Mouse (Mus musculus) liver, embryonic 13.5 days (tissue): ENCODE data around the gene Fhad1. TPM values are rescaled to one million over a fixed set of nuclear protein-coding genes. Genes with fewer than 3 reads are reported as not detected.

ENCODE experiments used
- ATAC-seq: fragments of 200-750 bp; cut with Nextera tagmentation; 2 replicates; pipeline ENCODE4 v1.8.0; 2017; ENCODE audit warnings: low read depth, mild to moderate bottlenecking, moderate number of reproducible peaks, moderate library complexity
- DNase-seq: peaks from one replicate; pipeline ENCODE4 v3.0.0; 2022
- H3K27ac ChIP-seq: fragments of 300-500 bp; sonication (generic); 2 replicates; pipeline ENCODE4 v1.5.1; 2015; ENCODE audit warnings: moderate library complexity, mild to moderate bottlenecking, inconsistent platforms
- H3K27me3 ChIP-seq: fragments of 300-500 bp; sonication (generic); 2 replicates; pipeline ENCODE4 v1.6.1; 2015; ENCODE audit warnings: mild to moderate bottlenecking, inconsistent platforms
- H3K36me3 ChIP-seq: fragments of 300-500 bp; sonication (generic); 2 replicates; pipeline ENCODE4 v1.6.1; 2015; ENCODE audit warnings: mild to moderate bottlenecking, inconsistent platforms
- H3K4me1 ChIP-seq: fragments of 300-500 bp; sonication (generic); replicated peaks from 2 replicates; pipeline ENCODE4 v1.6.1; 2015; ENCODE audit warnings: inconsistent platforms
- H3K4me2 ChIP-seq: fragments of 300-500 bp; sonication (generic); 2 replicates; pipeline ENCODE4 v1.6.1; 2015; ENCODE audit warnings: inconsistent platforms, mild to moderate bottlenecking, moderate library complexity
- H3K4me3 ChIP-seq: fragments of 300-500 bp; sonication (generic); replicated peaks from 2 replicates; pipeline ENCODE4 v1.5.1; 2015; ENCODE audit warnings: mild to moderate bottlenecking, inconsistent platforms
- H3K9ac ChIP-seq: fragments of 300-500 bp; sonication (generic); 2 replicates; pipeline ENCODE4 v1.6.1; 2015; ENCODE audit warnings: mild to moderate bottlenecking, inconsistent platforms
- H3K9me3 ChIP-seq: fragments of 300-500 bp; sonication (generic); replicated peaks from 2 replicates; pipeline ENCODE4 v1.6.1; 2016; ENCODE audit warnings: inconsistent platforms
- WGBS: fragments of 180-500 bp; shearing (Covaris S2); methylation state at CpG from one replicate; pipeline ENCODE4 v1.1.7; 2015; ENCODE audit not compliant: insufficient replicate concordance; 5-methylcytosine and 5-hydroxymethylcytosine counted together
- polyA plus RNA-seq: library from polyadenylated mRNA; unstranded; fragments of >200 nt; fragmentation: Nextera tagmentation; extraction: Ambion mirVana; gene quantifications from 2 replicates; pipeline ENCODE4 v1.2.1, GENCODE M21; 2015

The Fhad1 gene
- polyA plus RNA-seq, result 0.32 and 0.41 TPM in 2 replicates

DNA sequence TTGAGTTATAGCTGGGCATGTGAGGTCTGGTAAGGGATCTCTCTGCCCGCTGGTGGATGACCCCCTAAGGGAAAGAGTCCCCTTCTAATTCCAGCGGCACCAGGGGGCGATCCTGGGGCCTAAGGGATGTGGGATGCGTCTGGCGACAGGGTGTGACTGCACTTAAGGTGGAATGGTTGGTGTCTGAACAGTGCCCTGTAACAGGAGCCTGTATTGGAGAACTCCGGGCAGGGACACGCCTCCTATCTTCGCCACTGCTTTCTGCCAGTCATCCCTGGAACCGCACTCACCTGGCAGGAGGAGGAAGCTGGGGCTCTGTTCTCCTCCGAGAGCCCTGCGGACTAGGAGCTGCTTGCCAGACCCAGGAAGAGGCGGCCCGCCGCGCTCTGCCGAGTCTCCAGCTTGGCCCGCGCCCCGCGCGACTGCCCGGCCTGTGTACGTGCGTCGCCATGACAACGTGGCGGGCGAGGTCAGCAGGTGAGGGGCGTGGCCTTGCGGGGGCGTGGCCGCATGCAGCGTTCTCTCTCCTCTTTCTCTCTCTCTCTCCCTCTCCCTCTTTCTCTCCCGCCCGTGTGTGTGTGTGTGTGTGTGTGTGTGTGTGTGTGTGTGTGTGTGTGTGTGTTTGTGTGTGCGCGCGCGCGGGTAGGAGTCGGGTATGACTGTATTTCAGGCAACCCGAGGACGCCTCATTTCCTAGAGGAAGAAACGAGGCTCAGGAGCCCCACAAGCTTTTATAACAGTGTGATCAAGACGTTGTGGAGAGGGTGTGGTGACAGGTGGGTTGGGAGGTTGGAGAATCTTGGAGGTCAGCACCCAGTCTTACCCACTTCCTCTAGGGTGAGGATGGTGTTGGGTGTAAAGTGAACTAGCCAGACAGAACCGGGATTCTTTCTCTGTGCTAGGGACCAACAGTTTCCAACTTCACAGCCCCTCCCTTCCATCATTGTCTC is at the start of gene Fhad1:
Gene Fhad1, minus strand, starts transcription at position 424 of the 950 bp plus-strand sequence.
- peak; percentile 72 for DNase-seq
- Histone ChIP-seq H3K4me3 (peak within 1 kb of the TSS; percentile 45), H3K9ac (peak within 1 kb of the TSS; percentile 32; the same call in 1 of the 2 replicates), H3K9me3 (no peaks in the 10 kb centered on the region), H3K27me3 (peaks cover 73% of the 10 kb centered on the region), H3K4me1 (peaks cover 54% of the 10 kb centered on the region), H3K36me3 (no peaks in the 10 kb centered on the region), H3K27ac (no peak within 1 kb of the TSS), H3K4me2 (peak within 1 kb of the TSS; percentile 63)
- peak; percentile 50 for ATAC-seq
- 3% methylated on average over 46 of the region's 46 CpGs for WGBS

DNA sequence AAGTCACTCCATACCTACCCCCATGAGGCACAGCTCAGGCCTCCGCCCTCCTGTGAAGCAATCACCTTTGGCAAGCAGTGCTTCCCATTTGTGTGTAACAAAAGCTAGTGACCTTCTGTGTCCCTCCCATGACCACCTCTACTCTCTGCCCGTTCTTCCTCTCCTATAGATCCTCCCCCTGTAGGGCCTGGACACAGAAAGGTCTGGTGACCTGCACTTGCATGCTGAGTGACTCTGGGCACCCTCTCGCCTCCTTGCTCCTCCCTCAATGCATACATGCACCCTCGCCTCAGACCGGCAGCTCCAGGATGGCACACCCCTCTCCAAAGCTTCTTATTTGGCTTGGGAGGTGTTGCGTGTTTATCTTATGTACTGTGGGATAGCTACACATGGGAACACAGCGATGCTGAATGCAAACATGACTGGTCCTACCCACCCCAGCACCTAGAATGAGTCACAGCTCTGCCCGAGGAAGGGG is 48.2 kb upstream of the Fhad1 start:
- H3K4me1 ChIP-seq, result peaks cover 55% of the 10 kb centered on the region
- H3K9me3 ChIP-seq, result no peaks in the 10 kb centered on the region
- no peaks in the 10 kb centered on the region for H3K36me3 ChIP-seq
- peak; percentile 55 for ATAC-seq
- peak overlapping the region; percentile 56 for H3K27ac ChIP-seq
- no peak for DNase-seq
- H3K27me3 ChIP-seq, result peaks cover 11% of the 10 kb centered on the region; the same call in 1 of the 2 replicates
- H3K4me3 ChIP-seq, result no peak overlapping the region
- 66% methylated on average over 8 of the region's 8 CpGs for WGBS
- no peak overlapping the region for H3K9ac ChIP-seq
- no peak overlapping the region for H3K4me2 ChIP-seq

DNA sequence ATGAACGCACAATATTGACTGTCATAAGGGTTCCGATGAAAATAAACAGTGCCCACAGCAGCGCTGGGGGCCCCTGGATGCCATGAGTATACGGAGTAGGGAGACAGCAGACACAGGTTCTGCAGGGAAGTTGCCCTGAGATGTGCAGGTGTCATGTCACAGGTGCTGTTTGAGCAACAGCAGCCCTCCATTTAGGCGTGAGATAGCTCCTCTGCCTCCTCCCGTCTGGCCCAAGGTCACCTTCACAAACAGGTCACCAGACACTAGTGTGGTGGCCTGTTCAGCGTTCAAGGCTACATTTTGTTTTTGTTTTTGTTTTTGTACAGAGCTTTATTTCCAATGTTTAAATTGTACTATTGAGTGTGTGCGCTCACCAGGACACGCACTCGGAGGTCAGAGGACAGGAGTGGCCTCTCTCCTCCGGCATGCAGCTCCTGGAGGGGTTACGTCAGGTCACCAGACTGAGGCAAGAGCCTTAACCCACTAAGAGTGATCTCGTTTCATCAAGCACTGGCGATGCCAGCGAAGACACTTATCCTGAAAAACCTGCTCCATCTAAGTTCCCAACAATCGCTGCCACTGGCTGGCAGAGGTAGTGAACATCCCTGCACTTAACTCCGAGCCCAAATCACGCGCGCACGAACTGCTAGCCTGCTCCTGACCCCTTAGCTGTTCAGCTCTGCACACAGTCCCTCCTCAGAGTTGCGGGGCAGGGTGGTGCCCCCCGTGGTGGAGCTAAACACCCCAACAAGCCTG is 46.8 kb upstream of the Fhad1 start:
- H3K4me2 ChIP-seq, result no peak overlapping the region
- H3K4me3 ChIP-seq, result no peak overlapping the region
- WGBS, result 70% methylated on average over 23 of the region's 23 CpGs
- H3K27ac ChIP-seq, result no peak overlapping the region
- peaks cover 58% of the 10 kb centered on the region for H3K4me1 ChIP-seq
- peaks cover 8% of the 10 kb centered on the region; the same call in 1 of the 2 replicates for H3K27me3 ChIP-seq
- H3K9me3 ChIP-seq, result no peaks in the 10 kb centered on the region
- H3K9ac ChIP-seq, result no peak overlapping the region
- no peaks in the 10 kb centered on the region for H3K36me3 ChIP-seq
- ATAC-seq, result no peak
- DNase-seq, result no peak

DNA sequence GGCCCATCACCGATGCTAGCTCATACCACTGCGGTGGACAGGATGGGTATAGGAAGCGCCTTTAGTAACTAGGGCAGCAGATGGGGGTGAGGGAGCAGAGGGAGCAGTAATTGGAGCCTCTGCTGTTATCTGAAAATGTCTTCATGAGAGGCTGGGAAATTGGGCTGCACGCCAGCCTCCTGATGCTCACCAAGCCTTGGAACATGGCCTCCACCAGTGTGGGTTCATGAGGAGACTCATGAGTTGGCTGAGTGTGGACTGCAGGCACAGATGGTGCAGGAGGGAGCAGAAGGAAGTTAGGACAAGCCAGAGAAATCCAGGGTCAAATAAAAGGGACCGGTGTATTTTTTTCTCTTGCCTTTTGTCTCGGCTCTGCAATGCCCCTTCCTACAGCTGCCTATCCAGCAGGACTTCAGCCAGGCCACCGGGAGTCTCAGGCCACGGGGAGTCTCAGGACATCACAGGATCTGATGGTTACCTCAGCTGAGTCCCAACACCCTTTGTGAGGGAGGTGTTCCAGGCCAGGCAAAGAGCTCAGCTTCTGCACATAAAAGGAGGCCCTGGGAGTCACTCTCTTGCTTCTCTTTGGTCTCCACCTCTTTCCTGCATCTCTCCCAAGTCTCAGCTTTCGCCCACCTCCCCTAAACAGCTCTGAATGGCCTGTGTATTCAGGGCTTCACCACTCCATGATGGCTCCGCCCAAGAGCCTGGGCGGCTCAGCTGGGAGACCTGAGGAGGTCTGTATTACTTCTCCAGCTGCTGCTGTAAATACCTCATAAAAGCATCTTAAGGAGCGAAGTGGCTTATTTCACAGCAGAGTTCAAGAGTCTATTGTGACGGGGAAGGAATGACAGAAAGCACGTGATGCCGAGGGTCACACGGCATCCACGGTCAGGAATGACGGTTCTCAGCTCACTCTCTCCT is 45.8 kb upstream of the Fhad1 start:
- peaks cover 51% of the 10 kb centered on the region for H3K4me1 ChIP-seq
- DNase-seq, result no peak
- H3K9me3 ChIP-seq, result no peaks in the 10 kb centered on the region
- no peak overlapping the region for H3K27ac ChIP-seq
- H3K9ac ChIP-seq, result no peak overlapping the region
- no peak overlapping the region for H3K4me3 ChIP-seq
- no peak for ATAC-seq
- peaks cover 7% of the 10 kb centered on the region; the same call in 1 of the 2 replicates for H3K27me3 ChIP-seq
- no peak overlapping the region for H3K4me2 ChIP-seq
- 66% methylated on average over 18 of the region's 18 CpGs for WGBS
- H3K36me3 ChIP-seq, result no peaks in the 10 kb centered on the region

DNA sequence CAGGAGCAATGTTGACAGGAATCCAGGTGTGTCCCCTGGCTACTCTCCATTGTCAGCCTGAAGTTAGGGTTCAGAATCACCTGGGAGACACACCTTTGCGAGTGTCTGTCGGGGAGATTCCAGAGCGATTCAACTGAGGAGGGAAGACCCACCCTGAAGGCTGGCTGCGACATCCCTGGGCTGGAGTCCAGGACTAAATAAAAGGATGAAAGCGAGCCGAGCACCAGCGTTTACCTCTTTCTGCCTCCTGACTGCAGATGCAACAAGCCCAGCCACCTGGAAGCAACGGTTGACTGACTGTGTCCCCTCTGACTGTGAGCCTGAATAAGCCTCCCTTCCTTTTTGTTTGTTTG is 44.9 kb upstream of the Fhad1 start:
- DNase-seq (no peak), ATAC-seq (no peak)
- peaks cover 5% of the 10 kb centered on the region; the same call in 1 of the 2 replicates for H3K27me3 ChIP-seq
- H3K4me1 ChIP-seq, result peaks cover 45% of the 10 kb centered on the region
- no peaks in the 10 kb centered on the region for H3K36me3 ChIP-seq
- no peaks in the 10 kb centered on the region for H3K9me3 ChIP-seq
- WGBS, result 78% methylated on average over 8 of the region's 8 CpGs
- H3K4me3 ChIP-seq, result no peak overlapping the region
- no peak overlapping the region for H3K9ac ChIP-seq
- no peak overlapping the region for H3K27ac ChIP-seq
- H3K4me2 ChIP-seq, result no peak overlapping the region

DNA sequence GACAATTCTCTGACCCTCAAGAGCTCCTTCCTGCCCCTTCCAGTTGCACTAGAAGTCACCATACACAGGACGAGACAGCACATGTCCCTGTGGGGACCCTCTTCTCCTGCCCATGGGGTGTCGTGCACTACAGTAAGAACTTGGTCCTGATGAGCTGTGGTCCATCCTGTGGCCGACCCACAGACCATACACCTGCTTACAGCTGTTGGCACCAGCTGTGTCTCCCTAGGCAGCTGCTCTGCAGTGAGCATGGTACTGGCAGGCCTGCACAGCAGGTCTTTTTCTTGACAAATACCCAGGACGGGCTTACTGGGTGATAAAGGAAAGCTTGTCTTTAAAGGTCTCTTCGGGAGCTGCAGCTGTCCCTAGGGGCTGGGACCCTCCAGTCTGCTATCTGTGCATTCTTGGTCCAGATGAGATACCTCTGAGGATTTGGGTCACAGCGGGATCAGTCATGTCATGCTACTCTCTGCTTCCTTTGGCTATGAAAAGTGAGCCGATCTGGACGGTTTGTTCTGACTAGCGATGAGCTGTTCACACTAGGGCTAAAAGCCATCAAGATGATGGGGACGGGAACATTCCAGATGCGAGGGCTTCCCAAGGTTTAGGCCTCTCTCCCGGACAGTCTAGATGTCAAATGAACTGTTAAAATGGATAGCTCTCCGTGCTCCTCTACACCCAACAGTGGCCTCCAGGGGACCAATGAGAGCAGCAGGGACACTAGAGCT is 44.4 kb upstream of the Fhad1 start:
- Histone ChIP-seq H3K9me3 (no peaks in the 10 kb centered on the region), H3K27ac (no peak overlapping the region), H3K4me1 (peaks cover 45% of the 10 kb centered on the region), H3K9ac (no peak overlapping the region), H3K4me3 (no peak overlapping the region), H3K4me2 (no peak overlapping the region), H3K36me3 (no peaks in the 10 kb centered on the region), H3K27me3 (peaks cover 3% of the 10 kb centered on the region; the same call in 1 of the 2 replicates)
- no peak for DNase-seq
- 68% methylated on average over 13 of the region's 13 CpGs for WGBS
- ATAC-seq, result no peak

DNA sequence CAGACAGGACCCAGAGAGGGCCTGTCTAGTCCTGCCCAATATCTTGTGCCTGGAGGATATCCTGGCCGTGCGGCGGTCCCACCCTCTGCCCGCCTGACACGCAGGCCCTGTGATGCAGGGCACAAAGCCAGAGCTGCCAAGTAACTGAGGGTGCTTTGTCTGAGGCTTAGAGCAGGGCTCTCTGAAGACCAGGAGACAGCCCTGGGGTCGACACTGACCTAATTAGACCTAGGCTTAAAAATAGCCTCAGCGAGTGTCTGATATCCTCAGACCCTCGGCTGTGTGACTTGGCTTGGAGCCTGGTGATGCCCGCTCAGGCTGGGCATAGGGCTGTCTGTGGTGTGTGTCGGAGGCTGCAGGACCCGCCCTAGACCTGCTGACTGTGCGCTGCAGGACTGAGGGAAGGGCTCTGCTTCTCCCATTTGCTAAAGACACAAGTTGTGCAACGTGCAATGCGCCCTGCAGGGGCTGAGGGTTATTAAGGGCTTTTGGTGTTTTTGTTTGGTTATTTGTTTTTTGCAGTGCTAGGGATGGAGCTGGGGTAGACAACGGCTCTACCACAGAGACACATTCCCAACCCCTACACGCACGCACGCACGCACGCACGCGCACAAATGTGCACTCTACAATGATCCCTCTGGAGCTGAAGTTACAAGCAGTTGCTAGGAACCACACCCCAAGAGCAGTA is 42.8 kb upstream of the Fhad1 start:
- DNase-seq (no peak), ATAC-seq (no peak)
- Histone ChIP-seq H3K9me3 (no peaks in the 10 kb centered on the region), H3K4me2 (no peak overlapping the region), H3K9ac (no peak overlapping the region; the same call in 1 of the 2 replicates), H3K27ac (no peak overlapping the region), H3K36me3 (no peaks in the 10 kb centered on the region), H3K27me3 (no peaks in the 10 kb centered on the region), H3K4me1 (peaks cover 48% of the 10 kb centered on the region), H3K4me3 (no peak overlapping the region)
- WGBS, result 76% methylated on average over 22 of the region's 22 CpGs

DNA sequence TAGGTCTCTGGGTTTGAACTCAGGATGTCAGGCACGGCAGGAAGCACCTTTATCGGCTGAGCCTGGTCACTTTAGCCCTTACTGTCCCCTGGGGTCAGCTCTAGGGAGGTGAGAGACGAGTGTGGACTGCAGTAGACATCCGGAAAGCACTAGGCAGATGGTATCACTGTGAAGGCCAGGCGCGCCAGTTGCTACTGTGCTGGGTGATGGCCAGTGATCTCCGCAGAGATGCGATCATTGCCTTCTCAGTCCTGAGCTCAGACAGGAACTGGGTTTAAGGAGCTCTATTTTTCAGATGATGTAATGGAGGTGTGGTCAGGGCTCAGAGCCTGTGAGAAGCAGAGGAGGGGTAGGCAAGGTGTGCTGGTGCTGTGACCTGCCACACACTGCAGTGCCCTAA is 40.7 kb upstream of the Fhad1 start:
- no peak for DNase-seq
- no peaks in the 10 kb centered on the region for H3K36me3 ChIP-seq
- H3K4me2 ChIP-seq, result no peak overlapping the region
- no peak for ATAC-seq
- no peak overlapping the region for H3K9ac ChIP-seq
- WGBS, result 76% methylated on average over 8 of the region's 8 CpGs
- peaks cover 55% of the 10 kb centered on the region for H3K4me1 ChIP-seq
- H3K9me3 ChIP-seq, result no peaks in the 10 kb centered on the region
- H3K27me3 ChIP-seq, result no peaks in the 10 kb centered on the region
- no peak overlapping the region for H3K27ac ChIP-seq
- H3K4me3 ChIP-seq, result no peak overlapping the region

DNA sequence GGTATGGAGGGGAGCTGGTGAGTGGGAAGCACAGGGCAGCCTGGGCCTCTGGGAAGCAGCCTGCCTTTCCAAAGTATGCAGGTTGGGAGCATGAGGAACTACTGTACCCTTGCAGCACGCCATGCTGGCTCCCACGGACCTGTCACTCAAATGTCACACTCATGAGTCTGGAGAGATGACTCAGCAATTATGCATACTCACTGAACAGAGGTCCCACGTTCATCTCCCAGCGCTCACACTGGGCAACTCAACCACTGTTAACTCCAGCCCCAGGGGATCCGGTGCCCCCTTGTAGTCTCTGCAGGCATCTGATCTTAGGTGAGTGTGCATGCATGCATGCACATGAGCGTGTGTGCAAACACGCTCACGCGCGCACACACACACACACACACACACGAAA is 39.7 kb upstream of the Fhad1 start:
- 58% methylated on average over 11 of the region's 11 CpGs for WGBS
- Histone ChIP-seq H3K9me3 (no peaks in the 10 kb centered on the region), H3K27me3 (no peaks in the 10 kb centered on the region), H3K4me1 (peaks cover 65% of the 10 kb centered on the region), H3K27ac (peak overlapping the region; percentile 79; the same call in 1 of the 2 replicates), H3K9ac (no peak overlapping the region), H3K4me2 (no peak overlapping the region), H3K36me3 (no peaks in the 10 kb centered on the region), H3K4me3 (no peak overlapping the region)
- DNase-seq (no peak), ATAC-seq (peak; percentile 14; the same call in 1 of the 2 replicates)
